Mouse (Mus musculus): ENCODE data around the gene Snx21.
A peak's percentile ranks its signal among the peaks of the same experiment; 100 is the strongest.
"Not testable (repeated sequence)": the region's sequence is repeated elsewhere in the genome, so short reads cannot be mapped to it uniquely, and the experiment has no call there.

Gene Snx21

GRCm38 (mm10) chr2:164798554-164798953, 12.9 kb downstream of the Snx21 start:
- DNase-seq, result not testable (repeated sequence)

DNA sequence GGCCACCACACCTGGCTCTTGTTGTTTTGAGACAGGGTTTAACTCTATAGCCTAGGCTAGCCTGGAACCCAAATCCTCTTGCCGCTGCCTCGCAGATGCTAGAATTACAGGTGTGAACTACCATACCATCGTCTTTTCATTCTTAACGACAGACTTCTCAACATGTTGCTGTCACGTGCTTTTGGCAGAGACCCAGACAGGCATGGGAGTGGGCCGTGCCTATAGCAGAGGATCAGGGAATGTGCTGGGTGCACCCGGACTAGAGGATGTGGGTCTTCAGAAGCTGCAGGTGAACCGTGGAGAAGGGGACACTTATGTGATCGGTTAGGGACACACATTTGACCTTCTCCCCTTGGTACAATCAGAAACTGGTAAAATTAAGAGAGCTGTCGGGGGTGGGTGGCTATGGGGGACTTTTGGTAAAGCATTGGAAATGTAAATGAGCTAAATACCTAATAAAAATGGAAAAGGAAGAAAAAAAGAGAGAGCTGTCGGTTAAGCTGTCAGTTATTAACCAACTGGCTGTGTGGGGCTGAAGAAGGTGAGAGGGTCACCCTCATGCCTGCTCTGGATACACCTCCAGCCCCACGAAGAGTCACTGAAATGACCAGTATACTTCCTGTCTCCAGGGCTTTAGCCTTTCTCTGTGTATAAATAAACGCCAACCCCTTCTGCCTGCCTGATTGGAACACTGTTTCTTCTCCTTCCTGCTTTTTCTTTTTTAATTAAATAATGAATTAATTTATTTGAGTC, 14.8 kb downstream of the Snx21 start:
- DNase-seq, result peak; percentile 56

DNA sequence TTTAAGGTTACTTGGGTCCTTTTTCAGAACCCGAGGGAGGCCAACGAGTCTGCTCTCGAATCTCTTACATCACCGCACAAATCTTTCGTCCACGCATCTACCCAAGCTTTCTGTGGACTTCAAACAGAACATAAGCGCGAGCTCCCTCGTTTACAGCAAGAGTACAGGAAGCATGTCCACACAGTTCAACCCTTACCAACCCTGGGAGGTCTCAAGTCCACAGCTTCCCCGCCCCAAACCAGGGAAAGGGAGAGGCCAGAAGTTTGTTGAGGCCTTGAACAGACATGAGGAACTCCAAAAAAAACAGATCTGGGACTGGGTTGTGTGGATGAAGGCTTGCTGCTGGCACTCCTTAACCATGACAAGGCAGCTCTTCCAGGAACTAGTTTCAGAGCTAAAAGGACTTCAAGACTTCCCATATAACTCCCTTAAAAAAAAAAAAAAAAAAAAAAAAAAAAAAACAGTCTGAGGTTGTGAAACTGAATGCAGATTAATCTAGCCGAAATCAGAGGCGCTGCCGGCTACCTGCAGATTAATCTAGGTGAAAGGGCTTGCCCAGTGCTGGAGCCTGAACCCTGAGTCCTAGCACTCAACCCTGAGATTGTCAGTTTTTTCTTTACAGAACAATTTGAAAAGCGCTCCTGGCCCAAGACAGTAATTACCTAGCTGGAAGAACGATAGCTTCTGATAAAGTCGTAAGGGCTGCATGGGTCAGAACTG, 17.7 kb downstream of the Snx21 start:
- no peak for DNase-seq

GRCm38 (mm10) chr2:164803921-164804313, 18.3 kb downstream of the Snx21 start:
- DNase-seq, result no peak

DNA sequence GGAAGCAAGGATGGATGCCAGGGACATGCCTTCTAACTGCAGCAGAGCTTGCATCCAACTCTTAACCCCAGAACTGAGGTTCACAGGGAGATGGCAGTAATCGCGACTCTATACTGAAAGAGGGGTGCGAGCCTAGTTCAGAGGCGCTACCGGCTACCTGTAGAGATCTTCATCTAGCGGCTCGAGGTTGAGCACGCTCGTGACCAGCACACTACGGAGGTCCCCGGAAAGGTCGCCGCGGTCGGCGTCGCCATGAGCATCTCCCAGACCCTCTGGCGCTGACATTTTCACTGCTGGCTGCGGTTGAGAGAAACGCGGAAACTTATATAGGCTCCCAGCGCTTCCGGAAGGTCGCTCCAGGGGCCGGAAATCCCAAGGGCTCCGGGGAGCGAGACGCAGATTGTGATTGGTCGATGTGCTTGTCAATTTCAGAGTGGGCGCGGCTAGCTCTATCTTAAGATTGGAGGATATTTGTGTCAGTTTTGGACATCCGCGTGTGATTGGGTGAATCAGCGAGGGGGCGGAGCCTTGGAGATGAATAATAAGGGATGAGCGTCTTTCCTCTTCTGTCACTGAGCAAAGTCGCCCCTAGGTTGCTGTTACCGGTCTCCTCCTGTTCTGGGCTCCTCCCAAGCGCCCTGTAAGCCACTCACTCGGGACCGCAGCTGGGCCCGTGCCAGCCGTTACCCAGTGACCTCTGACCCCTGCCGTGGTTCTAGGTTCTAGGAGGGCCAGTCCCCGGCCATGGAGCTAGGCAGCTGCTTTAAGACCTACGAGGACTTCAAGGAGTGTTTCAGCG, 19.1 kb downstream of the Snx21 start, which contains the start of the genes Acot8 and Zswim3:
Gene Acot8 (minus strand): TSS at position 350 of the 799 bp plus-strand sequence.
Gene Zswim3 (plus strand): TSS at position 566 of the 799 bp plus-strand sequence.
- peak; percentile 98 for DNase-seq

DNA sequence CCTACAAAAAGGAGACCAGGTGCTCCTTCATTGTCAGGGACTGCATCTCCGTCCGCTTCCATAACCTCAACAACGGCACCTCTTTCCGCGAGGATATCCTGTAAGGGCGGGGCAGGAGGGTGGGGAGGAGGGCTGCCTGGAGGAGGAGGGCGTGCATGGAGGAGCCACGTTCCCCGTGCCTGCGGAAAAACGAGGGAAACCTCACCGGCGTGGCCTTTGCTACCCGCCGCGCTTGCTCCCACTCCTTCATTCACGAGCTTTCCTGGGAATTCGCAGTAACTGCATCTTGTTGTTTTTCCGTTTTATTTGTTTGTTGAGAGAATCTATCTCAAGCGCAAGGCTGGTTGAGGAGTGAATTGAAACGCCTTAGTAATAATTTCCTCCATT, 19.7 kb downstream of the Snx21 start:
- DNase-seq, result no peak

GRCm38 (mm10) chr2:164806614-164807013, 21.0 kb downstream of the Snx21 start:
- DNase-seq, result no peak

- DNase-seq, result no peak
Measured at GRCm38 (mm10) chr2:164813557-164813956, 27.9 kb downstream of the Snx21 start.

- no peak for DNase-seq
Measured at GRCm38 (mm10) chr2:164815348-164815747, 29.7 kb downstream of the Snx21 start.

DNA sequence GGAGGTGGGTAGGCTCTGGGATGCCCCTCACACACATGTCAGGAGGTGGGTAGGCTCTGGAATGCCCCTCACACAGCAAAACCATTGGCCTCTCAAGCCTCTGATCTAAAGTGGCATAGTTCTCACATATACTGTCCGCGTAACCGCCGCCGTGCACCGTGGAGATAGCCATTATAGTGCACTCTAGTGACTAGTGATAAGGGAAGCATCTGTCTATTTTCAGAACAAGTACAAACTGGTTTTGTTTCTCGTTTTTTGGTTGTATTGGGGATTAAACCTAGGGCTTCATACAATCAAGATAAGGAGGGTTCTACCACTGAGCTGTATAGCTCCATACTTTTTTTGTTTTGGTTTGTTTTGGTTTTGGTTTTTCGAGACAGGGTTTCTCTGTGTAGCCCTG, 30.2 kb downstream of the Snx21 start:
- no peak for DNase-seq

- DNase-seq, result no peak
Measured at GRCm38 (mm10) chr2:164817206-164817605, 31.6 kb downstream of the Snx21 start.

GRCm38 (mm10) chr2:164817703-164818102, 32.1 kb downstream of the Snx21 start:
- no peak for DNase-seq

GRCm38 (mm10) chr2:164821060-164821459, 35.4 kb downstream of the Snx21 start:
- no peak for DNase-seq

DNA sequence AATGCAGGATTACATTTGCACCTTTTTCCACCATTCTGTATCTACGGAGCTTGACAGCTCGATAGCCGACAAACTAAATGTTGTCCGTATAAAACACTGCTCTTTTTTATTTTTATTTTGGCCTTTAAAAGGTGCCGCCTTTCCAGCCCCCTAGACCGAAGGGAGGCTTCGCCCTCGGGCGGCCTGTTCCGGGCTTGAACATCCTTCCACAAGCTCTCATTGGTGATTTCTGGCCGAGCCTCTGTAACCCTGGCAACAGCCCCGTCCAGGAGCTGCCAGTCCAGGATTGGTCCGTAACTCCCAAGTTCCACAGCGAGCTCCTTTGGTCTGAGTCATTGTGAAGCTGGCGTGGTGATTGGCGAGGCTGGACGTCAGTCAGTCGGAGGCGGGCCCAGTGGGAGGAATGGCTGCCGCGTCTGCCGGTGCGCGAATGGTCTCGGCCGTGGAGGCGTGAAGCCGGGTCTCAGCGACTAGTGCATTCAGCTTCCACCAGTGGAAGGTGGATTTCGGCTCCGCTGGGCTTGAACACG, 37.1 kb downstream of the Snx21 start, which contains the start of gene Zswim1:
Gene Zswim1 (plus strand): TSS at position 51 of the 530 bp plus-strand sequence.
- peak; percentile 100 for DNase-seq

DNA sequence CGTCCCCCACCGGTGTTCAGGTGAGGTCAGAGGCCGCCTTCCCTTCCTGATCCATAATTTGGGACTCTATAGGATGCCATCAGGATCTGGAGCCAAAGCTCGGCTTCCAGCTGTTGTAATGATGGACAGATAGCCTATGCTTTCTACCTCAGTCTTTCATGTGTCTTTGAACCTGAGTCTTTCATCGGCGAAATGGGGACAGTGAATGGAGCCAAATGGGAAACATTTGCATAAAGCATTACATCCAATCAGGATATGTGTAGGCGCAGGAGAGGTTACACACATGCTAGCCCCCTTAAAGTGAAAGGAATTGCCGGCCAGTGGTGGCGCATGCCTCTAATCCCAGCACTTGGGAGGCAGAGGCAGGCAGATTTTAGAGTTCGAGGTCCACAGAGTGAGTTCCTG, 37.6 kb downstream of the Snx21 start:
- peak; percentile 33 for DNase-seq

DNA sequence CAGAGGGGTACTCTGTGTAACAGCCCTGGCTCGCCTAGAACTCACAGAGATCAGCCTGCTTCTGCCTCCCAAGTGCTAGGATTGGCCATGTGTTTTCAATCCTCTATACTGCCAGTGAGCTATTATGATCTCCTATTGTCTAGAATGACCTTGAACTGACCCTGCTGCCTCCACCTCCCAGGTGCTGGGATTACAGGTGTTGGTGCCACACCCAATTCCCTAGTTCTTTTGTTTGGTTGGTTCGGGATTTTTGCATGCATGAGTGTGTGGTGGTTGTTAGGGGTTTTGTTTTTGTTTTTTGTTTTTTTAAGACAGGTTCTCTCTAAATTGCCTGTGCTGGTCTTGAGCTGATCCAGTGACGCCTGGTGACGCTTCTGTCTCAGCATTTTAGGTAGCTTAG, 38.3 kb downstream of the Snx21 start:
- DNase-seq, result no peak

- no peak for DNase-seq
Measured at GRCm38 (mm10) chr2:164825521-164825920, 39.9 kb downstream of the Snx21 start.

DNA sequence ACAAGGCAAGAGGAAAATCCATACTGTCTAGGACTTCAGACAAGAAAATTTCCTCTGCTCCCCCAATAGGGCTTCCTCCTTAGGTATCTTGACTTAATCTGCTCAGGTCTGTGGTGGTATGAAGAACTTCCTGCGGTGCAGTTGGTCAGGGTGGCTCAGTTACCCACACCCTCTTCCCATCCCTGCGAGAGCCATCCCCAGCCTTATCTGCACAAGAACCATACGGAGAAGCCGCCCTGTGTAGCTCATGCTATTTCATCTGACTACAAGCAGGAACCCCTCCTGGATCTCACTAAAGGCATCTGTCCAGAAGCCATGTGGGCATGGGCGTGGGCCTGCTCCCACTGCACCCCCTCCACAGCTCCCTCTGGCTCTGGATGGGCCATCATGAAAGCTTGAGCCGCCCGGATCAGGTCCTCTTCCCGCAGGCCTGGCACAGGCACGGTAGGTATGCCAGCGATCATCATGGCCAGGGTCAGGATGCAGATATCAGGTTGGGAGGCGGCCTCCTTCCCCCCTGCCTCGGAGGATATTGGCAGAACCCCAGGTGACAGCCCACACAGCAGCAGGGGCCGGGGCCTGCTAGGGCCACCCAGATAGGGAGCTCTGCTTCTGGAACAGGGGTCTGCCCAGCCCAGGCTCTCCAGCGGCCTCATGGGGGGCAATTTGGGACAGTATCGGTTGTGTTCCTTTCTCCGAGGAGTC, 41.7 kb downstream of the Snx21 start:
- no peak for DNase-seq

- no peak for DNase-seq
Measured at GRCm38 (mm10) chr2:164828437-164828836, 42.8 kb downstream of the Snx21 start, which contains the start of gene Spata25. Gene Spata25 (minus strand): TSS chr2:164828537.

- DNase-seq, result no peak
Measured at GRCm38 (mm10) chr2:164829090-164829489, 43.5 kb downstream of the Snx21 start.

GRCm38 (mm10) chr2:164831029-164831428, 45.4 kb downstream of the Snx21 start:
- peak; percentile 47 for DNase-seq
